Mouse (Mus musculus) hindbrain, postnatal 0 days (tissue): ENCODE data around the gene Tmem63a. TPM values are rescaled to one million over a fixed set of nuclear protein-coding genes. Genes with fewer than 3 reads are reported as not detected.

Experiments used
- ATAC-seq: fragments of 200-750 bp; cut with Nextera tagmentation; 2 replicates; pipeline ENCODE4 v1.8.0; 2017; ENCODE audit warnings: mild to moderate bottlenecking, moderate TSS enrichment, moderate library complexity
- DNase-seq: peaks from one replicate; pipeline ENCODE4 v3.0.0-alpha.2; 2015; ENCODE audit warnings: low spot score
- H3K27ac ChIP-seq: fragments of 300-500 bp; sonication (generic); 2 replicates; pipeline ENCODE4 v1.5.1; 2014; ENCODE audit warnings: mild to moderate bottlenecking
- H3K27me3 ChIP-seq: fragments of 300-500 bp; sonication (generic); 2 replicates; pipeline ENCODE4 v1.6.1; 2014; ENCODE audit warnings: low read length, mixed read lengths; ENCODE audit not compliant: insufficient read depth
- H3K36me3 ChIP-seq: fragments of 300-500 bp; sonication (generic); 2 replicates; pipeline ENCODE4 v1.6.1; 2014; ENCODE audit warnings: low read length, mixed read lengths; ENCODE audit not compliant: insufficient read depth
- H3K4me1 ChIP-seq: fragments of 300-500 bp; sonication (generic); 2 replicates; pipeline ENCODE4 v1.6.1; 2014; ENCODE audit warnings: antibody characterized with exemption, low read length, mixed read lengths; ENCODE audit not compliant: insufficient read depth
- H3K4me2 ChIP-seq: fragments of 300-500 bp; sonication (generic); 2 replicates; pipeline ENCODE4 v1.6.1; 2014; ENCODE audit warnings: low read depth, mild to moderate bottlenecking, low read length, moderate library complexity, mixed read lengths
- H3K4me3 ChIP-seq: fragments of 300-500 bp; sonication (generic); 2 replicates; pipeline ENCODE4 v1.5.1; 2014; ENCODE audit warnings: low read length
- H3K9ac ChIP-seq: fragments of 300-500 bp; sonication (generic); replicated peaks from 2 replicates; pipeline ENCODE4 v1.6.1; 2014; ENCODE audit warnings: mild to moderate bottlenecking, low read length, moderate library complexity, mixed read lengths
- H3K9me3 ChIP-seq: fragments of 300-500 bp; sonication (generic); 2 replicates; pipeline ENCODE4 v1.6.1; 2016; ENCODE audit warnings: low read length, mixed read lengths
- CTCF ChIP-seq: IDR thresholded peaks from 2 replicates; pipeline ENCODE4 v1.5.1; 2016; ENCODE audit warnings: antibody characterized with exemption, control low read depth, low read depth
- WGBS: fragments of 180-500 bp; shearing (Covaris S2); extraction: QIAGEN DNeasy Blood & Tissue Kit; methylation state at CpG from one replicate; pipeline ENCODE4 v1.1.7; 2014; 5-methylcytosine and 5-hydroxymethylcytosine counted together
- polyA plus RNA-seq: library from polyadenylated mRNA; unstranded; fragments of >200 nt; fragmentation: Nextera tagmentation; extraction: Ambion mirVana; gene quantifications from 2 replicates; pipeline ENCODE4 v1.2.1, GENCODE M21; 2015
- total RNA-seq: library from RNA; depleted of rRNA; stranded (reverse); fragments of >200 nt; gene quantifications from 2 replicates; pipeline ENCODE4 v1.2.3, GENCODE M21; 2014

The Tmem63a gene
- total and polyA plus RNA-seq, 2 experiments from 2014 or later: 3.0 to 5.4 TPM

DNA sequence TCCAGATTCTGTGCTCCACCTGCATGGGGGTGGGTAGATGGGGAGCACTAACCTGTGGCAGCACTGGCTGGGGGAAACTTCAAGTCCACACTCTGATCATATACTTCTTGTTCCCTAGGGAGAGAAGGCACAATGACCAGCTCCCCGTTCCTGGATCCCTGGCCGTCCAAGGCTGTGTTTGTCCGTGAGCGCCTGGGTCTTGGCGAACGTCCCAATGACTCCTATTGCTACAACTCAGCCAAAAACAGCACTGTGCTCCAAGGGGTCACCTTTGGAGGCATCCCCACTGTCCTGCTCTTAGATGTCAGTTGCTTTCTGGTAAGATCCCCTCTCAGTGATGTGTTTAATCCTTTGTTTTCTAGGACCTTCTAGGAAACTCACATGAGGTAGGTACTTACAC is 4.3 kb downstream of the Tmem63a start:
- Histone ChIP-seq H3K27me3 (peaks cover 7% of the 10 kb centered on the region; the same call in 1 of the 2 replicates), H3K4me2 (no peak overlapping the region), H3K27ac (no peak overlapping the region), H3K4me1 (peaks cover 6% of the 10 kb centered on the region; the same call in 1 of the 2 replicates), H3K36me3 (no peaks in the 10 kb centered on the region), H3K9ac (no peak overlapping the region), H3K4me3 (no peak overlapping the region), H3K9me3 (no peaks in the 10 kb centered on the region)
- WGBS: 64% methylated on average over 6 of the region's 6 CpGs
- ATAC-seq (no peak), DNase-seq (no peak)
- TF ChIP-seq CTCF: no peak

GRCm38 (mm10) chr1:180952085-180952746 is 10.1 kb downstream of the Tmem63a start:
- 78% methylated on average over 6 of the region's 6 CpGs for WGBS
- TF ChIP-seq CTCF: no peak
- H3K9ac ChIP-seq: no peak overlapping the region
- no peaks in the 10 kb centered on the region for H3K9me3 ChIP-seq
- H3K36me3 ChIP-seq: no peaks in the 10 kb centered on the region
- ATAC-seq (no peak), DNase-seq (no peak)
- H3K4me1 ChIP-seq: no peaks in the 10 kb centered on the region
- no peak overlapping the region for H3K4me3 ChIP-seq
- H3K4me2 ChIP-seq: no peak overlapping the region
- no peak overlapping the region for H3K27ac ChIP-seq
- H3K27me3 ChIP-seq: no peaks in the 10 kb centered on the region

- no peaks in the 10 kb centered on the region for H3K4me1 ChIP-seq
- 88% methylated on average over 5 of the region's 5 CpGs for WGBS
- no peak for DNase-seq
- H3K27ac ChIP-seq: no peak overlapping the region
- H3K4me3 ChIP-seq: no peak overlapping the region
- no peaks in the 10 kb centered on the region for H3K27me3 ChIP-seq
- no peaks in the 10 kb centered on the region for H3K9me3 ChIP-seq
- H3K36me3 ChIP-seq: no peaks in the 10 kb centered on the region
- no peak overlapping the region for H3K4me2 ChIP-seq
- no peak overlapping the region for H3K9ac ChIP-seq
- no peak for ATAC-seq
- no peak for TF ChIP-seq CTCF
These were observed 10.7 kb downstream of the Tmem63a start for GRCm38 (mm10) chr1:180952808-180953207.

DNA sequence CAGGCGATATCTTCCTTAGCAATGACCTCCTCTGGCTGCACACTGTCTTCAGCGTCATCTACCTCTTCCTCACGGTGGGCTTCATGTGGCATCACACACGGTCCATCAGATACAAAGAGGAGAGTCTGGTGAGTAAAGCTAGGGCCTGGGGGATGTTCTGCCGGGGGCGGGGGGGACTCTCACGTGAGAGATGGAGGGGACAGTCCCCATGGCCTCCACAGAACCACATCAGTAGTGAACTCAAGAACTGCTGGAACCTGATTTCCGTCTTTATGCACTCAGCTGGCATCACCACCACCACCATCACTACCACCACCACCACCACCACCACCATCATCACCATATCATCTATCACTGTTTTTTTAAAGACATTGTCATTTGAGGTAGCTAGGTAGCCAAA is 14.3 kb downstream of the Tmem63a start:
- Histone ChIP-seq H3K27me3 (no peaks in the 10 kb centered on the region), H3K27ac (no peak overlapping the region), H3K36me3 (no peaks in the 10 kb centered on the region), H3K9ac (no peak overlapping the region), H3K4me2 (no peak overlapping the region), H3K4me3 (no peak overlapping the region), H3K9me3 (no peaks in the 10 kb centered on the region), H3K4me1 (no peaks in the 10 kb centered on the region)
- DNase-seq: no peak
- no peak for TF ChIP-seq CTCF
- no peak for ATAC-seq
- WGBS: 90% methylated on average over 8 of the region's 8 CpGs

DNA sequence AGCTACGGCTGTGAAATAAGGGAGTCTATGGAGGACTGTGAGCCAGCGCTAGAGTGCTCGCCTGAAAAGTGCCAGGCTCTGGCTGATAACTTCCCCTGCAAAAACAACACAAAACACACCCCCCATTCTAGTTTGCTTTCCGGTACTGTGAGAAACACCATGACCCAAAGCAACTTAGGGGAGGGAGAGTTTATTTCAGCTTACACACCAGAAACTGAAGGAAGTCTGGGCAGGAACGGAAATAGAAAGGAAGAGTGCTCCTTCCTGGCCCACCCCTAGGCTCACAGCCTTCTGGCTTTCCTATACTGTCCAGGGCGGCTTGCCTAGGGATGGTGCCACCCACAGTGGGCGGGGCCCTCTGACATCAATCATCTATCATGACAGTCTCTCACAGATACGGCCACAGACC is 14.8 kb downstream of the Tmem63a start:
- ATAC-seq: no peak
- Histone ChIP-seq H3K27me3 (no peaks in the 10 kb centered on the region), H3K9me3 (no peaks in the 10 kb centered on the region), H3K4me2 (no peak overlapping the region), H3K4me3 (no peak overlapping the region), H3K4me1 (no peaks in the 10 kb centered on the region), H3K27ac (no peak overlapping the region), H3K9ac (no peak overlapping the region), H3K36me3 (no peaks in the 10 kb centered on the region)
- WGBS: 88% methylated on average over 8 of the region's 8 CpGs
- no peak for TF ChIP-seq CTCF
- no peak for DNase-seq

DNA sequence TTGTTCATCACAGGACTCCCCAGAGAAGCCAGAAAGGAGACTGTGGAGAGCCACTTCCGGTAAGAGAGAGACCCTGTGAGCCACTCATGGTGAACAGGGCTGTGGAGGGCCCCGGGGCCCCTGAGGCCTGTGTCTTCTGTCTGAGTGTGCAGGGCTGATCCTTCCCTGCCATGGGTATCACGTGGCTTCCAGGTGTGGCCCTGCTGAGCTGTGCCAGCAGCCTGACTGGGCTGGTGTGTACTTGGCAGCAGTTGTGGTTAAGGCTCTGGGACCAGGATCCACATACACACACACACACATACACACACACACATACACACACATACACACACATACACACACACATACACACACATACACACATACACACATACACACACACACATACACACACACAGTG is 15.8 kb downstream of the Tmem63a start:
- Histone ChIP-seq H3K9me3 (no peaks in the 10 kb centered on the region), H3K9ac (no peak overlapping the region), H3K27me3 (no peaks in the 10 kb centered on the region), H3K36me3 (no peaks in the 10 kb centered on the region), H3K27ac (no peak overlapping the region), H3K4me1 (no peaks in the 10 kb centered on the region), H3K4me2 (no peak overlapping the region), H3K4me3 (no peak overlapping the region)
- DNase-seq: no peak
- TF ChIP-seq CTCF: no peak
- 86% methylated on average over 3 of the region's 3 CpGs for WGBS
- ATAC-seq: no peak

GRCm38 (mm10) chr1:180958797-180959196 is 16.7 kb downstream of the Tmem63a start:
- TF ChIP-seq CTCF: no peak
- no peak for DNase-seq
- H3K4me3 ChIP-seq: no peak overlapping the region
- no peaks in the 10 kb centered on the region for H3K36me3 ChIP-seq
- H3K27ac ChIP-seq: no peak overlapping the region
- H3K27me3 ChIP-seq: no peaks in the 10 kb centered on the region
- no peak for ATAC-seq
- H3K9me3 ChIP-seq: no peaks in the 10 kb centered on the region
- H3K9ac ChIP-seq: no peak overlapping the region
- WGBS: 68% methylated on average over 3 of the region's 3 CpGs
- H3K4me1 ChIP-seq: no peaks in the 10 kb centered on the region
- H3K4me2 ChIP-seq: no peak overlapping the region
